Mouse (Mus musculus) intestine, embryonic 16.5 days (tissue): ENCODE results near the gene Me3. TPM values are rescaled to one million over a fixed set of nuclear protein-coding genes. Genes with fewer than 3 reads are reported as not detected.

ENCODE experiments used
- ATAC-seq: fragments of 200-750 bp; cut with Nextera tagmentation; 2 replicates; pipeline ENCODE4 v1.8.0; 2017; ENCODE audit warnings: moderate TSS enrichment, moderate library complexity
- H3K27ac ChIP-seq: fragments of 300-500 bp; sonication (generic); 2 replicates; pipeline ENCODE4 v1.5.1; 2014; ENCODE audit warnings: mild to moderate bottlenecking, low read length
- H3K27me3 ChIP-seq: fragments of 300-500 bp; sonication (generic); replicated peaks from 2 replicates; pipeline ENCODE4 v1.6.1; 2014; ENCODE audit warnings: low read length, control low read depth, mixed read lengths; ENCODE audit not compliant: control insufficient read depth, insufficient read depth
- H3K36me3 ChIP-seq: fragments of 300-500 bp; sonication (generic); 2 replicates; pipeline ENCODE4 v1.6.1; 2014; ENCODE audit warnings: low read length, control low read depth; ENCODE audit not compliant: control insufficient read depth, insufficient read depth
- H3K4me1 ChIP-seq: fragments of 300-500 bp; sonication (generic); 2 replicates; pipeline ENCODE4 v1.6.1; 2014; ENCODE audit warnings: low read length, control low read depth, mixed read lengths; ENCODE audit not compliant: control insufficient read depth, insufficient read depth
- H3K4me2 ChIP-seq: fragments of 300-500 bp; sonication (generic); 2 replicates; pipeline ENCODE4 v1.6.1; 2014; ENCODE audit warnings: low read depth, low read length, control low read depth
- H3K4me3 ChIP-seq: fragments of 300-500 bp; sonication (generic); 2 replicates; pipeline ENCODE4 v1.5.1; 2014; ENCODE audit warnings: mild to moderate bottlenecking, low read length
- H3K9ac ChIP-seq: fragments of 300-500 bp; sonication (generic); 2 replicates; pipeline ENCODE4 v1.6.1; 2014; ENCODE audit warnings: low read depth, low read length
- H3K9me3 ChIP-seq: fragments of 300-500 bp; sonication (generic); 2 replicates; pipeline ENCODE4 v1.6.1; 2016; ENCODE audit warnings: low read length, control low read depth; ENCODE audit not compliant: control insufficient read depth
- WGBS: fragments of 180-500 bp; shearing (Covaris S2); extraction: QIAGEN DNeasy Blood & Tissue Kit; methylation state at CpG from one replicate; pipeline ENCODE4 v1.1.7; 2014; 5-methylcytosine and 5-hydroxymethylcytosine counted together
- polyA plus RNA-seq: library from polyadenylated mRNA; unstranded; fragments of >200 nt; fragmentation: Nextera tagmentation; extraction: Ambion mirVana; gene quantifications from 2 replicates; pipeline ENCODE4 v1.2.1, GENCODE M21; 2015

Me3 gene
- polyA plus RNA-seq, 1 experiment from 2014 or later, result 3.9 TPM

DNA sequence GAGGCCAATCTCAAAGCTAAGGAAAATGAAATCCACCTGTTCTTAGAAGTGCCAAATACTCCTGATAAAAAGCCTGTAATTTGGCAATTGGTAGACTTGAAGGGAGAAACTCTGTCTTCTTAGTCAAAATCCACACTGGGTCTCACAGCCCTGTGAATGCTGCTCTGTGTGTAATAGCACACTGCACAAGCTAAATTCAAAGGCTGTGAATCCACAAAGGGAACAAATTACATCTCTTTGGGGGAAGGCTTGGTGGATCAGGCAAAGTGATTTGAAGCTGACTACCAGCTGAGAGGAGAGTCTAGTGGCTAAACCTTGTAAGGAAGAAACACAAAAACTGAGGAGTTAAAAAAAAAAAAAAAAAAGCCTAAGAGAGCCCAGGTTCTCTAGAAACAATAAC is 4.8 kb upstream of the Me3 start:
- H3K4me1 ChIP-seq, result no peaks in the 10 kb centered on the region
- H3K4me2 ChIP-seq, result no peak overlapping the region
- H3K27ac ChIP-seq, result no peak overlapping the region
- H3K36me3 ChIP-seq, result no peaks in the 10 kb centered on the region
- no peak overlapping the region for H3K9ac ChIP-seq
- no peaks in the 10 kb centered on the region for H3K9me3 ChIP-seq
- no peak overlapping the region for H3K4me3 ChIP-seq
- no peak for ATAC-seq
- H3K27me3 ChIP-seq, result no peaks in the 10 kb centered on the region

GRCm38 (mm10) chr7:89628006-89628405 is 4.2 kb upstream of the Me3 start:
- H3K4me1 ChIP-seq, result no peaks in the 10 kb centered on the region
- WGBS, result 27% methylated on average over 2 of the region's 2 CpGs
- H3K27me3 ChIP-seq, result no peaks in the 10 kb centered on the region
- no peak for ATAC-seq
- H3K27ac ChIP-seq, result no peak overlapping the region
- no peaks in the 10 kb centered on the region for H3K36me3 ChIP-seq
- no peak overlapping the region for H3K9ac ChIP-seq
- no peak overlapping the region for H3K4me2 ChIP-seq
- H3K4me3 ChIP-seq, result no peak overlapping the region
- H3K9me3 ChIP-seq, result no peaks in the 10 kb centered on the region

- Histone ChIP-seq H3K9me3 (no peaks in the 10 kb centered on the region), H3K27ac (no peak overlapping the region), H3K4me1 (no peaks in the 10 kb centered on the region), H3K4me3 (no peak overlapping the region), H3K9ac (no peak overlapping the region), H3K4me2 (no peak overlapping the region), H3K36me3 (no peaks in the 10 kb centered on the region), H3K27me3 (no peaks in the 10 kb centered on the region)
- WGBS, result 72% methylated on average over 4 of the region's 4 CpGs
- ATAC-seq, result no peak
Measured at GRCm38 (mm10) chr7:89629006-89629405, 3.2 kb upstream of the Me3 start.

GRCm38 (mm10) chr7:89629914-89630313 is 2.3 kb upstream of the Me3 start:
- no peak overlapping the region for H3K9ac ChIP-seq
- no peaks in the 10 kb centered on the region for H3K36me3 ChIP-seq
- H3K4me2 ChIP-seq, result no peak overlapping the region
- no peak overlapping the region for H3K27ac ChIP-seq
- H3K27me3 ChIP-seq, result no peaks in the 10 kb centered on the region
- no peaks in the 10 kb centered on the region for H3K9me3 ChIP-seq
- ATAC-seq, result no peak
- H3K4me1 ChIP-seq, result no peaks in the 10 kb centered on the region
- no peak overlapping the region for H3K4me3 ChIP-seq
- WGBS, result 65% methylated on average over 3 of the region's 3 CpGs

DNA sequence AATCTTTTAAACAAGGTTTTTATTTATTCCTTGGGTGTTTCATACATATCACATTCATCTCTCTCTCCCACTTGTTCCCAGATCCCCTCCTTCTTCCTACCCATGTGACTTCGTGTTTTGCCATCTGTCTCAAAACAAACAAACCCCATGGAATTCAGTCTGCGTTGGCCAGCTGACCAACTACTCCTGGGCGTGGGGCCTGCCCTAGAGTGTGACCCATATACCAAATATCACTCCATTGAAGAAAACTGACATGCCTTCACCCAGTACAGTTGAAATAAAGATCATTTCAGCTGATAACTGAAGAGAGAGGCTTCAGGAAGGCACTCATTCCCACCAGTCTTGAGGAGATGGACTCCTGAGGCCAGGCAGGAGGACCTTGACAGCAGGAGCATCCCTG is 1.4 kb upstream of the Me3 start:
- Histone ChIP-seq H3K27ac (no peak overlapping the region), H3K4me2 (no peak overlapping the region)

DNA sequence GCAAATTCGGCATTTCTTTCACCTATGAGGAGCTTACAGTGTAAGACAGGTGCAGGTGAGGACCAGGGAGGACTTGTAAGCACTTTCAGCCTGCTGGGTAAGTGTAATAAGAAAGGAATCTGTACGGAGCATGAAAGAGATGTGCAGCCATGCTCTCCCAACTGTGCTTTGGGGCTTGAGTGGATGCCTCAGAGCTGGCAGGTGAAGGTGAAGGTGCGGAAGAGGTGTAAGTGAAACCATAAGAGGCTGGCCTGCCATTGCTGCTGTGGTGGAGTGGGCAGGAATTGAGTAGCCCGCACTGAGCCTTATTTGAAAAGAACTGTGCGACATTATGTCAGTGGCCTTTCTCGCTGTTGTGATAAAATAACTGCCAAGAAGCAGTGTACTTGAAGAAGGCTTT is 8.3 kb downstream of the Me3 start:
- Histone ChIP-seq H3K27ac (no peak overlapping the region), H3K27me3 (no peaks in the 10 kb centered on the region), H3K9me3 (no peaks in the 10 kb centered on the region), H3K36me3 (no peaks in the 10 kb centered on the region), H3K4me3 (no peak overlapping the region), H3K4me1 (no peaks in the 10 kb centered on the region), H3K9ac (no peak overlapping the region), H3K4me2 (no peak overlapping the region)
- no peak for ATAC-seq
- WGBS, result 94% methylated on average over 6 of the region's 6 CpGs

More for the DNA sequence above, 1.4 kb upstream of the Me3 start:
- WGBS, result 54% methylated on average over 3 of the region's 3 CpGs
- Histone ChIP-seq H3K9ac (no peak overlapping the region), H3K36me3 (no peaks in the 10 kb centered on the region), H3K4me1 (no peaks in the 10 kb centered on the region), H3K9me3 (no peaks in the 10 kb centered on the region), H3K27me3 (no peaks in the 10 kb centered on the region), H3K4me3 (no peak overlapping the region)
- no peak for ATAC-seq

GRCm38 (mm10) chr7:89640944-89641661 is 8.9 kb downstream of the Me3 start:
- H3K4me3 ChIP-seq, result no peak overlapping the region
- H3K4me1 ChIP-seq, result no peaks in the 10 kb centered on the region
- ATAC-seq, result no peak
- 62% methylated on average over 8 of the region's 8 CpGs for WGBS
- no peak overlapping the region for H3K9ac ChIP-seq
- no peaks in the 10 kb centered on the region for H3K36me3 ChIP-seq
- H3K27ac ChIP-seq, result no peak overlapping the region
- no peaks in the 10 kb centered on the region for H3K27me3 ChIP-seq
- H3K9me3 ChIP-seq, result no peaks in the 10 kb centered on the region
- no peak overlapping the region for H3K4me2 ChIP-seq

DNA sequence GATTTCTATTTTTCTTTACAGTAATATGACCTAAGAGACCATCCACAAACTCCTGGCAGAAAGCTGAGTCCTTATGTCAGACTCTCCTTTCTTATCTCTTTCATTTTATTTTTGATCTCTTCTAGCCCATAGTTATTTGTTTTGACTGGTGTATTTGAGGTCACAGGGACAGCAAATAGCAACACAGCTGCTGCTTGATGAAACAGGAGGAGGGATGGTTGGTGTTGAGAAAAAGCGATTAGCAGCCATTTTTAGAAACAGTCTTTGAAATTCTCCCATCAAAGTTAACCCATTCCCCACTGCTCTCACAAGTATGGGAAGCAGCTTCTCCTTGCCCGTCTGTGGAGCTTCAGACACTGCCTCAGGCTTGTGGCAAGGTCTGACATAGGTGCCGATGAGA is 12.8 kb downstream of the Me3 start:
- no peaks in the 10 kb centered on the region for H3K27me3 ChIP-seq
- H3K4me3 ChIP-seq, result no peak overlapping the region
- no peak overlapping the region for H3K27ac ChIP-seq
- H3K4me2 ChIP-seq, result no peak overlapping the region
- H3K9me3 ChIP-seq, result no peaks in the 10 kb centered on the region
- WGBS, result 70% methylated on average over 3 of the region's 3 CpGs
- no peaks in the 10 kb centered on the region for H3K36me3 ChIP-seq
- no peak overlapping the region for H3K9ac ChIP-seq
- no peak for ATAC-seq
- H3K4me1 ChIP-seq, result no peaks in the 10 kb centered on the region

- no peak overlapping the region for H3K27ac ChIP-seq
- H3K4me1 ChIP-seq, result no peaks in the 10 kb centered on the region
- H3K4me2 ChIP-seq, result no peak overlapping the region
- H3K27me3 ChIP-seq, result no peaks in the 10 kb centered on the region
- no peaks in the 10 kb centered on the region for H3K36me3 ChIP-seq
- no peak overlapping the region for H3K9ac ChIP-seq
- H3K9me3 ChIP-seq, result no peaks in the 10 kb centered on the region
- ATAC-seq, result no peak
- H3K4me3 ChIP-seq, result no peak overlapping the region
Measured at GRCm38 (mm10) chr7:89647864-89648263, 15.7 kb downstream of the Me3 start.

DNA sequence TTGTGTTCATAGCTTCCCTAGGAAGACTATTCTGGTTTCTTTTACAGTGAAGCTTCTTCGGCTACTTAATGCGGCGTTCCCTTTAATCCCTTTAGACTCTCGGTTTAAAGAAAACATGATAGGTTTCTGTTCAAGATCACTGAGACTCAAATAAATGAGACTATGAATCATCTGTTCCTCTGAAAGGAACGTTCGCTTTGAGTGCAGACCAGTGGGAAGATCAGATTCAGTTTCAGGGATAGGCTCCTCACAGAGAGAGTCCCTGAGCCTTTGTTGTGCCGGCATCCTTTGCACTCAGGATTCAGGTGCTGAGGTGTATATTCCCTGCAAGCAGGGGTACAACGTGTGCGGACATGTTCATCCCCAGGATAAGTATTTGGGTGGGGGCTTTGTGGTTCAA is 25.0 kb downstream of the Me3 start:
- H3K4me2 ChIP-seq, result no peak overlapping the region
- WGBS, result 67% methylated on average over 9 of the region's 9 CpGs
- no peak overlapping the region for H3K9ac ChIP-seq
- no peaks in the 10 kb centered on the region for H3K36me3 ChIP-seq
- ATAC-seq, result no peak
- H3K27me3 ChIP-seq, result no peaks in the 10 kb centered on the region
- H3K4me1 ChIP-seq, result no peaks in the 10 kb centered on the region
- H3K4me3 ChIP-seq, result no peak overlapping the region
- H3K9me3 ChIP-seq, result no peaks in the 10 kb centered on the region
- H3K27ac ChIP-seq, result no peak overlapping the region
